Comparison of ENCODE assay signal across 10 mouse cellular contexts in the genomic region with DNA sequence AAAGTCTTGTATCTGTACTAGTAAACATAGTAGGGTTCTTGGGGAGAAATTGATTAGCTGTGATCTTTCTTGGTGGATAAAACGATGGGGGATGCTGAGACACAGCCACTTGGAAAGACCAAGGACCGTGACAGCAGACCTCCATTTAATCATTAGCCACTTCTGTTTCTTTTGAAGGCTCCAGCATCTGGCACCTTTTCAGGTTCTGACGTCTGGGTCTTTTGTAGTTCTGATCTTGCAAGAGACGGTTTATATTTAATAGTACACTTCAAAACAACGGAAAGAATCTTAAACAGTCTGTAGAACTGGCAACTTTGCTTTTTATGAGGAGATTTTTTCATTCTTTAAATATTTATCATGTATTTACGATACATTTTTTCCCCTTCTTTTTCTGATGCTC.
A peak's percentile ranks its signal among the peaks of the same experiment; 100 is the strongest.
DNase-seq lines count a peak whose midpoint lies in the region; ATAC-seq and TF ChIP-seq lines count a peak whose summit lies in the region.
"Had no signal": no experiment of that assay in that cellular context is flagged by ENCODE, and none has a peak within 500 bp of the region (broad histone marks: within the 10 kb centered on the region; RNA-seq: fewer than 3 reads in every experiment).

No protein-coding gene starts in this region.

- no peak for ATAC-seq in hindbrain, embryonic 15.5 days (ENCODE audit: low FRiP score, low read depth)
- no peak for ATAC-seq in hindbrain, embryonic 16.5 days
- ATAC-seq in lung, embryonic 14.5 days (ENCODE audit: insufficient read depth), result peak; percentile 56
- no peak for ATAC-seq in forebrain, embryonic 15.5 days (replicated peaks)
- no peak for ATAC-seq in limb, embryonic 15.5 days (ENCODE audit: insufficient number of reproducible peaks, low FRiP score, low TSS enrichment, low read depth)

- H3K4me3 ChIP-seq in hindbrain, embryonic 15.5 days, result no peak overlapping the region
- H3K4me3 ChIP-seq in hindbrain, embryonic 16.5 days (ENCODE audit: low read length), result no peak overlapping the region
- no peak overlapping the region for H3K4me3 ChIP-seq in lung, embryonic 14.5 days (ENCODE audit: low read depth, low read length)
- H3K4me3 ChIP-seq in forebrain, embryonic 15.5 days, result no peak overlapping the region
- no peak overlapping the region for H3K4me3 ChIP-seq in limb, embryonic 15.5 days
- H3K4me3 ChIP-seq: myocyte had no signal

- no peak overlapping the region for H3K9ac ChIP-seq in hindbrain, embryonic 15.5 days
- no peak overlapping the region for H3K9ac ChIP-seq in hindbrain, embryonic 16.5 days (ENCODE audit: low read depth, low read length)
- H3K9ac ChIP-seq in lung, embryonic 14.5 days, result no peak overlapping the region
- no peak overlapping the region for H3K9ac ChIP-seq in forebrain, embryonic 15.5 days (replicated peaks)
- H3K9ac ChIP-seq in limb, embryonic 15.5 days, result no peak overlapping the region
- H3K9ac ChIP-seq: hindbrain, embryonic 14.5 days had no signal

- no peak for TF ChIP-seq CTCF in lung, embryonic 14.5 days (IDR thresholded peaks at IDR 0.05; ENCODE audit: low read depth)

- whole genome bisulfite sequencing in hindbrain, embryonic 15.5 days, result 36% methylated on average over 6 of the region's 6 CpGs
- 34% methylated on average over 6 of the region's 6 CpGs for WGBS in hindbrain, embryonic 16.5 days
- WGBS in lung, embryonic 14.5 days, result 10% methylated on average over 6 of the region's 6 CpGs
- WGBS in forebrain, embryonic 15.5 days, result 13% methylated on average over 6 of the region's 6 CpGs
- WGBS in limb, embryonic 15.5 days, result 29% methylated on average over 6 of the region's 6 CpGs

- peaks cover 4% of the 10 kb centered on the region; the same call in 1 of the 2 replicates for H3K4me1 ChIP-seq in hindbrain, embryonic 15.5 days (replicated peaks)
- H3K4me1 ChIP-seq in hindbrain, embryonic 16.5 days (ENCODE audit: control insufficient read depth, insufficient read depth, low read depth, low read length), result peaks cover 7% of the 10 kb centered on the region; the same call in 1 of the 2 replicates
- H3K4me1 ChIP-seq in lung, embryonic 14.5 days (ENCODE audit: insufficient read depth), result peaks cover 9% of the 10 kb centered on the region
- H3K4me1 ChIP-seq in forebrain, embryonic 15.5 days, result peaks cover 16% of the 10 kb centered on the region
- H3K4me1 ChIP-seq in limb, embryonic 15.5 days, result no peaks in the 10 kb centered on the region

- DNase-seq in lung, embryonic 14.5 days, result peak; percentile 85
- DNase-seq in lung, postnatal 4 days, result no peak
- no peak for DNase-seq in layer of hippocampus, adult 11-12 months (ENCODE audit: low spot score)
- DNase-seq: cerebellum, adult 18-20 months had no signal

- H3K27ac ChIP-seq in hindbrain, embryonic 15.5 days (replicated peaks), result no peak overlapping the region
- H3K27ac ChIP-seq in hindbrain, embryonic 16.5 days (ENCODE audit: low read depth, low read length), result no peak overlapping the region
- 0 out of 2 replicates have a peak overlapping the region, but pooled peaks have one; percentile 58 for H3K27ac ChIP-seq in lung, embryonic 14.5 days (ENCODE audit: low read depth)
- H3K27ac ChIP-seq in forebrain, embryonic 15.5 days (replicated peaks), result no peak overlapping the region
- no peak overlapping the region for H3K27ac ChIP-seq in limb, embryonic 15.5 days
- H3K27ac ChIP-seq: hindbrain, embryonic 14.5 days had no signal

- H3K36me3 ChIP-seq in hindbrain, embryonic 15.5 days, result no peaks in the 10 kb centered on the region
- H3K36me3 ChIP-seq in hindbrain, embryonic 16.5 days (ENCODE audit: control insufficient read depth, insufficient read depth, low read length), result no peaks in the 10 kb centered on the region
- no peaks in the 10 kb centered on the region for H3K36me3 ChIP-seq in lung, embryonic 14.5 days (ENCODE audit: insufficient read depth)
- no peaks in the 10 kb centered on the region for H3K36me3 ChIP-seq in forebrain, embryonic 15.5 days
- no peaks in the 10 kb centered on the region for H3K36me3 ChIP-seq in limb, embryonic 15.5 days

- 0 out of 2 replicates have a peak overlapping the region, but pooled peaks have one; percentile 1 for H3K4me2 ChIP-seq in hindbrain, embryonic 15.5 days
- no peak overlapping the region for H3K4me2 ChIP-seq in hindbrain, embryonic 16.5 days (ENCODE audit: low read length)
- H3K4me2 ChIP-seq in lung, embryonic 14.5 days, result peak overlapping the region; percentile 49
- peak overlapping the region; percentile 28 for H3K4me2 ChIP-seq in forebrain, embryonic 15.5 days (replicated peaks)
- H3K4me2 ChIP-seq in limb, embryonic 15.5 days, result 0 out of 2 replicates have a peak overlapping the region, but pooled peaks have one; percentile 25
- H3K4me2 ChIP-seq: hindbrain, embryonic 14.5 days had no signal

- H3K9me3 ChIP-seq in hindbrain, embryonic 15.5 days, result no peaks in the 10 kb centered on the region
- no peaks in the 10 kb centered on the region for H3K9me3 ChIP-seq in hindbrain, embryonic 16.5 days (ENCODE audit: control insufficient read depth, low read length)
- H3K9me3 ChIP-seq in lung, embryonic 14.5 days (ENCODE audit: low read depth, low read length), result no peaks in the 10 kb centered on the region
- no peaks in the 10 kb centered on the region for H3K9me3 ChIP-seq in forebrain, embryonic 15.5 days
- no peaks in the 10 kb centered on the region for H3K9me3 ChIP-seq in limb, embryonic 15.5 days

- no peaks in the 10 kb centered on the region for H3K27me3 ChIP-seq in hindbrain, embryonic 15.5 days
- no peaks in the 10 kb centered on the region for H3K27me3 ChIP-seq in hindbrain, embryonic 16.5 days (replicated peaks; ENCODE audit: control insufficient read depth, insufficient read depth, low read length)
- H3K27me3 ChIP-seq in lung, embryonic 14.5 days (ENCODE audit: insufficient read depth, low read length), result no peaks in the 10 kb centered on the region
- no peaks in the 10 kb centered on the region for H3K27me3 ChIP-seq in forebrain, embryonic 15.5 days
- no peaks in the 10 kb centered on the region for H3K27me3 ChIP-seq in limb, embryonic 15.5 days
